ENCODE assay signal across 27 mouse cellular contexts in the genomic region with DNA sequence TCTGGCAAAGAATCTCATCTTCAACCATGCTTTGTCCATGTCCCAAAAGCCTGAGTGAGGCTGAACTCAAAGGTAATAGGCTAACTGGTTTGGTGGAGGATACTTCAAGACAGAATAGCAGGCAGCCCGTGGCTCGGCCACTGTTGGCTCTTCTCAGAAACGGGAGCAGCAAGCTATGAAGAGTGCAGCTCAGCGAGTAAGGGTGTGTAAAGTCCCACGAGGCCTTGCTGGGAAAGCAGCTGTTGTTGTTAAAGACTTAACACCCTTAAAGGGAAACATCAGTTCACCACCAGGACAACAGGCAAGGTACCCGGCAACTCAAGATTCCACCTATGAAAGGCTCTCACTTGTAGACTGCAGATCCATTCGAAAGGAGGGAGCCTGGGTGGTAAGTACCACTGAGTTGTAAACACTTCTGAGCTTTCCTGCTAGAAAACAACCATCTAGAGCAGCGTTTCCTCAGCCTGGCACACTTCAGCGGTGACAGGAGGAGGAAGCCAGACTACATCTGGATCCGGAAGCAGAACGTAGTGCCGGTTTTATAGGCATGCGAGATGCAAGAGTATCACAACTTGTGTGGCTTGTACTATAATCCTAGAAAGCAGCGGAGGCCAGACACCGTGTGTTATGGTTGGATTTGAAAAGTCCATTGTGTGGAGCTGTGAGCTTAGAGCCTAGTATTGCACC. TPM values are rescaled to one million over a fixed set of nuclear protein-coding genes. Genes with fewer than 3 reads are reported as not detected.
DNase-seq lines count a peak whose midpoint lies in the region; ATAC-seq and TF ChIP-seq lines count a peak whose summit lies in the region.
"Had no signal": no experiment of that assay in that cellular context is flagged by ENCODE, and none has a peak within 500 bp of the region (broad histone marks: within the 10 kb centered on the region; RNA-seq: fewer than 3 reads in every experiment).

No protein-coding gene starts in this region.

- 32% methylated on average over 15 of the region's 15 CpGs for WGBS in thymus, adult 2 months
- 65% methylated on average over 15 of the region's 15 CpGs for WGBS in intestine, postnatal 0 days

- H3K27ac ChIP-seq in thymus, adult 2 months (ENCODE audit: control insufficient read depth, insufficient read depth, low read length): no peak overlapping the region
- no peak overlapping the region for H3K27ac ChIP-seq in intestine, postnatal 0 days (ENCODE audit: low read depth, low read length)
- H3K27ac ChIP-seq: embryonic facial prominence, embryonic 13.5 days; forebrain, embryonic 12.5 days; heart, embryonic 15.5 days; hindbrain, embryonic 14.5 days; intestine, embryonic 15.5 days; layer of hippocampus, adult 2 months; neural tube, embryonic 12.5 days had no signal

- DNase-seq in thymus, postnatal 25 days: peak; percentile 22
- DNase-seq in thymus, adult 2 months: no peak
- no peak for DNase-seq in cerebellum, adult 9-10 months
- DNase-seq in lung, adult 18-20 months: no peak
- DNase-seq: cerebellum, adult 11-12 months; cerebellum, postnatal 14 days; gastrocnemius, postnatal 36 days; heart, postnatal 36 days; kidney, adult 9 months; kidney, postnatal 25 days; layer of hippocampus, postnatal 36 days; lung, adult 2 months; lung, postnatal 14 days; midbrain, embryonic 14.5 days had no signal

- no peaks in the 10 kb centered on the region for H3K27me3 ChIP-seq in thymus, adult 2 months (ENCODE audit: control insufficient read depth, insufficient read depth, low read length)
- H3K27me3 ChIP-seq in intestine, postnatal 0 days (replicated peaks; ENCODE audit: control insufficient read depth, insufficient read depth, low read length): no peaks in the 10 kb centered on the region
- H3K27me3 ChIP-seq: embryonic facial prominence, embryonic 13.5 days; forebrain, embryonic 12.5 days; heart, embryonic 15.5 days; intestine, embryonic 15.5 days; megakaryocyte, embryonic 14.5 days; neural tube, embryonic 12.5 days had no signal

- peaks cover 15% of the 10 kb centered on the region for H3K36me3 ChIP-seq in thymus, adult 2 months (ENCODE audit: control insufficient read depth, insufficient read depth, low read length)
- H3K36me3 ChIP-seq in intestine, postnatal 0 days (ENCODE audit: control insufficient read depth, insufficient read depth): no peaks in the 10 kb centered on the region; the same call in 1 of the 2 replicates
- H3K36me3 ChIP-seq: embryonic facial prominence, embryonic 13.5 days; heart, embryonic 15.5 days; intestine, embryonic 15.5 days; neural tube, embryonic 12.5 days had no signal

- no peak overlapping the region for H3K4me2 ChIP-seq in intestine, postnatal 0 days (replicated peaks; ENCODE audit: low read depth)
- H3K4me2 ChIP-seq: embryonic facial prominence, embryonic 13.5 days; forebrain, embryonic 12.5 days; heart, embryonic 15.5 days; hindbrain, embryonic 14.5 days; intestine, embryonic 15.5 days; liver, embryonic 11.5 days; neural tube, embryonic 12.5 days had no signal

- H3K9ac ChIP-seq in intestine, postnatal 0 days (ENCODE audit: low read depth, low read length): no peak overlapping the region
- H3K9ac ChIP-seq: embryonic facial prominence, embryonic 13.5 days; forebrain, embryonic 12.5 days; heart, embryonic 15.5 days; hindbrain, embryonic 14.5 days; intestine, embryonic 15.5 days; neural tube, embryonic 12.5 days had no signal

- TF ChIP-seq POLR2A in thymus, adult 2 months (IDR thresholded peaks at IDR 0.05; ENCODE audit: control insufficient read depth, extremely low read depth, insufficient read depth, low read length, poor library complexity): no peak

- peaks cover 18% of the 10 kb centered on the region for H3K4me1 ChIP-seq in thymus, adult 2 months (replicated peaks; ENCODE audit: control insufficient read depth, insufficient read depth, low read length)
- H3K4me1 ChIP-seq in intestine, postnatal 0 days (replicated peaks; ENCODE audit: control insufficient read depth, insufficient read depth, low read length): no peaks in the 10 kb centered on the region
- H3K4me1 ChIP-seq: forebrain, embryonic 12.5 days; intestine, embryonic 15.5 days had no signal

- no peak for TF ChIP-seq CTCF in thymus, adult 2 months (IDR thresholded peaks at IDR 0.05; ENCODE audit: borderline replicate concordance, control insufficient read depth, extremely low read depth, insufficient read depth, low read length, poor library complexity)
- no peak for TF ChIP-seq CTCF in intestine, postnatal 0 days (IDR thresholded peaks at IDR 0.05; ENCODE audit: low read depth)

- no peaks in the 10 kb centered on the region for H3K9me3 ChIP-seq in intestine, postnatal 0 days (ENCODE audit: control insufficient read depth)
- H3K9me3 ChIP-seq: embryonic facial prominence, embryonic 13.5 days; forebrain, embryonic 12.5 days; heart, embryonic 15.5 days; intestine, embryonic 15.5 days; neural tube, embryonic 12.5 days had no signal

- no peak overlapping the region for H3K4me3 ChIP-seq in thymus, adult 2 months (ENCODE audit: control insufficient read depth, insufficient read depth, low read length)
- no peak overlapping the region for H3K4me3 ChIP-seq in intestine, postnatal 0 days (ENCODE audit: low read depth, low read length)
- H3K4me3 ChIP-seq: embryonic facial prominence, embryonic 13.5 days; erythroblast, embryonic 14.5 days; forebrain, embryonic 12.5 days; heart, embryonic 15.5 days; intestine, embryonic 15.5 days; layer of hippocampus, adult 2 months; megakaryocyte, embryonic 14.5 days; neural tube, embryonic 12.5 days had no signal

- peak; percentile 49 for ATAC-seq in common myeloid progenitor, adult 5-6 weeks (replicated peaks; ENCODE audit: low read depth, poor library complexity, severe bottlenecking)
- ATAC-seq in megakaryocyte progenitor cell, adult 5-6 weeks (replicated peaks; ENCODE audit: poor library complexity): peak; percentile 37; the same call in 1 of the 2 replicates
- ATAC-seq in intestine, postnatal 0 days: no peak
- ATAC-seq: intestine, embryonic 15.5 days had no signal

RNA-seq across cellular contexts. Expression of gene Susd3, which starts 11.7 kb away (rescaled TPM):
- 13.1 and 16.2 TPM in 2 replicates for polyA plus RNA-seq in thymus, adult 2 months (2012; rRNA removed)
- total RNA-seq in common myeloid progenitor, adult 5-6 weeks (2017): 1.4 and 4.2 TPM in 2 replicates
- 3.8 and 5.7 TPM in 2 replicates for total RNA-seq in megakaryocyte progenitor cell, adult 5-6 weeks (2015)
- total RNA-seq in megakaryocyte progenitor cell, adult 5-6 weeks (2017): 1.7 and 4.0 TPM in 2 replicates
- polyA plus RNA-seq in intestine, postnatal 0 days (2015; fragmentation: Nextera tagmentation; extraction: Ambion mirVana): 0.65 and 1.3 TPM in 2 replicates

RNA-seq across cellular contexts. Expression of gene Card19, which starts 44.3 kb away (rescaled TPM):
- polyA plus RNA-seq in thymus, adult 2 months (2012; rRNA removed): 79.1 and 86.2 TPM in 2 replicates
- 11.0 and 19.1 TPM in 2 replicates for total RNA-seq in common myeloid progenitor, adult 5-6 weeks (2017)
- total RNA-seq in megakaryocyte progenitor cell, adult 5-6 weeks (2015): 20.1 and 27.1 TPM in 2 replicates
- total RNA-seq in megakaryocyte progenitor cell, adult 5-6 weeks (2017): 22.1 and 30.2 TPM in 2 replicates
- polyA plus RNA-seq in intestine, postnatal 0 days (2015; fragmentation: Nextera tagmentation; extraction: Ambion mirVana): 105 and 117 TPM in 2 replicates

RNA-seq across cellular contexts. Expression of gene Fgd3, which starts 59.9 kb away (rescaled TPM):
- 17.8 and 19.2 TPM in 2 replicates for polyA plus RNA-seq in thymus, adult 2 months (2012; rRNA removed)
- total RNA-seq in common myeloid progenitor, adult 5-6 weeks (2017): 8.8 and 11.9 TPM in 2 replicates
- 3.4 and 4.1 TPM in 2 replicates for total RNA-seq in megakaryocyte progenitor cell, adult 5-6 weeks (2015)
- 8.6 and 9.3 TPM in 2 replicates for total RNA-seq in megakaryocyte progenitor cell, adult 5-6 weeks (2017)
- polyA plus RNA-seq in intestine, postnatal 0 days (2015; fragmentation: Nextera tagmentation; extraction: Ambion mirVana): 0.60 and 0.61 TPM in 2 replicates
